Mouse (Mus musculus): ENCODE measurements at regions not wholly inside any gene's neighbourhood (a gene's known extent, or its start where the extent isn't known, plus 50 kb on each side); places are given as distances from the start of the nearest gene placed in this dataset.
A peak's percentile ranks its signal among the peaks of the same experiment; 100 is the strongest.

DNA sequence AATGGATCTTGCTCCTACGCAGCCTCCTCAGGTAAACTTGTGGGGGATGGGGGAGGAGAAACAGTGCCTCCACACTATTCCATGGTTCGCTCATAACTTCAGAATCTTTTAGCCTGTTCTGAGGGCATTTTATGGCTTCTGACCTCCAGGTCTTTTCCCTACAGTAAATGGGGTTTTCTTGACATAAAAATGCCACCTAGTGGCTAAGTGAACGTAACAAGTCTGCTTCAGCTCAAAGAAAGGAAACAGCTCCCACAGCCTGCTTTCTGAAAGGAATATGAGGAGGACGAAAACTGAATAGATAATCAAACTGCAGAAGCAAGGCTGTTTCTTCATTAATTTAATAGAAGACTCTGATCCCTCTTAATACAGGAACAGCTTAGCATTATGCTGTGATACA, 148.3 kb downstream of the Cd55b start:
- TF ChIP-seq CTCF (IDR thresholded peaks at IDR 0.05; ENCODE audit: low read depth) (peak; percentile 30; the same call in 1 of the 2 replicates), EP300 (IDR thresholded peaks at IDR 0.05; ENCODE audit: low read depth) (no peak)

Data from liver, postnatal 0 days (tissue).